Mouse (Mus musculus) hindlimb bud, embryonic 11.5 days (tissue): Measurements from ENCODE around the gene Kmt2c.
"Not testable (repeated sequence)": the region's sequence is repeated elsewhere in the genome, so short reads cannot be mapped to it uniquely, and the experiment has no call there.

Experiments
- DNase-seq: peaks from one replicate; pipeline ENCODE4 v3.0.0-alpha.2; 2012; ENCODE audit warnings: low read depth, low spot score; ENCODE audit errors: extremely low spot score

Gene Kmt2c

DNA sequence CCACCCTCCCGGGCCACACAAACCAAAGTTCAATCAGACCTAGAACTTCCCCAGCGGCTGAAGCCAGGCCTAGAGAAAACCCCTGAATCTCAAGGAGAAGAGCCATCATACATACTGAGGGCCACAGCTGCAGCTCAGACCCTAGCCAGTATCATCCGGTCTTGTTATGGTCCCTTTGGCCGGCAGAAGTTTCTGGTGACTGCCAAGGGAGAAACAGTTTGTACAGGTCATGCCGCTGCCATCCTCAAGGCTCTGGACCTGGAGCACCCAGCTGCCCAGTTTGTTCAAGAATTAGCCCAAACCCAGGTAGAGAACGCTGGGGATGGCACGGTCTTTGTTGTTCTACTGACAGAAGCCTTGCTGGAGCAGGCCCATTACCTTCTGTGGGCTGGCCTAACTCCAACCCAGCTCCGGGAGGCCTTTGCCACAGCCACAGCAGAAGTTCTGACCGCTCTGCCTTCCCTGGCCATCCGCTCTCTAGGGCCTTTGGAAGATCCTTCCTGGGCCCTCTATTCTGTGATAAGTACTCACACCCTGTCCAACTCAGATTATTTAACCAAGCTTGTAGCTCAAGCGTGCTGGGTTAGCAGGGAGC is 17.8 kb upstream of the Kmt2c start:
- no peak for DNase-seq

DNA sequence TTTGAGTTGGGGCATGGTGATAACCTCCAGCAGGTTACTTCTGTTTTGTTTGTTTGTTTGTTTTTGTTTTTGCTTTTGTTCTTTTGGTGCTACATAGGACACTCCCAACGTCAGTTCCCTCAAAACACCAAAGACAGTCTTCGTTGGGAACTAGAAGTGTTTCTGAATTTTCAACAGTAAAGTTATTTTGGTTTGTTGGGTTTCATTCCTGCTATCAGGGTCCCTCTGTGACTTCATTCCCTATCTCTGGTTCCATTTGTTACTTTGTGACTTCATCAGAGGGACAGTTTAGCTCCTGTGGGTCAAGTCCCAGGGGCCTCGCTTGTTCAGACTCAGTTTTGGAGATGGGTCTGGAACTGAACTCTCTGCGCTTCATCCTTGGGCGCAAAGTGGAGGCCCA is 17.2 kb upstream of the Kmt2c start, which contains the start of gene Cct8l1:
Cct8l1 (plus strand) TSS at position 301 of the 400 bp plus-strand sequence.
- no peak for DNase-seq

DNA sequence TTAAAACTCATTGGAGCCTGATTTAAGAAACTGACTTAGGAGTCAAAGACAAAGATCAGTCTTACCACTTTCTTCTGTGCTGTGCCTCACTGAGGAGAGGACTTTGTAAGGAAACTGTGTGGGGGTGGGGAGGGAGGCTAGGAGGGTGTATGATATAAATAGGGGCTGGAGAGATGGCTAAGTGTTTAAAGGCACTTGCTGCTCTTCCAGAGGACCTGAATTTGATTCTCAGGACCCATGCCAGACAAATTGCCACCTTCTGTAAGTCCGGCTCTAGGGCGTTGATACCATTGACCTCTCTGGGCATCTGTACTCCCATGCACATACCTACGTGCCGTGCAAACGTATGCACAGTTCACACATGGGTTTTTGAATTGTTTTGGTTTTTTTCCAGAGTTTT is 7.5 kb upstream of the Kmt2c start:
- no peak for DNase-seq

DNA sequence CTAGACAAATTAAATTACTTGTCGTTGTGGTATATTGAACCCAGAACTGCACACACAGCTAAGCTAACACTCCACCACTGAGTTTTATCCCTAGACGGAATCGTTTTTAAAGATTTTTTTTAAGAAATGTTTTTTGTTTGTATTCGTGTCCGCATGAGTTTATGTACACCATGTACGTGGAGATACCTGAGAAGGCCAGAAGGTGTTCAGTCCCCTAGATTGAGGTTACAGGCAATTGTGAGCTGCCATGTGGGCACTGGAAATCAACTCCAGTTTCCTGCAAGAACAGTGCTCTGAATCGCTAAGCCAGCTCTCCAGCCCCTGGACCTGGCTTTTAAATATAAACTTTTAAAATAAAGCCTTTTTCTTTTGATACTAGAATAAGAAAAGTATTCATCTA is 2.1 kb upstream of the Kmt2c start:
- DNase-seq: no peak

DNA sequence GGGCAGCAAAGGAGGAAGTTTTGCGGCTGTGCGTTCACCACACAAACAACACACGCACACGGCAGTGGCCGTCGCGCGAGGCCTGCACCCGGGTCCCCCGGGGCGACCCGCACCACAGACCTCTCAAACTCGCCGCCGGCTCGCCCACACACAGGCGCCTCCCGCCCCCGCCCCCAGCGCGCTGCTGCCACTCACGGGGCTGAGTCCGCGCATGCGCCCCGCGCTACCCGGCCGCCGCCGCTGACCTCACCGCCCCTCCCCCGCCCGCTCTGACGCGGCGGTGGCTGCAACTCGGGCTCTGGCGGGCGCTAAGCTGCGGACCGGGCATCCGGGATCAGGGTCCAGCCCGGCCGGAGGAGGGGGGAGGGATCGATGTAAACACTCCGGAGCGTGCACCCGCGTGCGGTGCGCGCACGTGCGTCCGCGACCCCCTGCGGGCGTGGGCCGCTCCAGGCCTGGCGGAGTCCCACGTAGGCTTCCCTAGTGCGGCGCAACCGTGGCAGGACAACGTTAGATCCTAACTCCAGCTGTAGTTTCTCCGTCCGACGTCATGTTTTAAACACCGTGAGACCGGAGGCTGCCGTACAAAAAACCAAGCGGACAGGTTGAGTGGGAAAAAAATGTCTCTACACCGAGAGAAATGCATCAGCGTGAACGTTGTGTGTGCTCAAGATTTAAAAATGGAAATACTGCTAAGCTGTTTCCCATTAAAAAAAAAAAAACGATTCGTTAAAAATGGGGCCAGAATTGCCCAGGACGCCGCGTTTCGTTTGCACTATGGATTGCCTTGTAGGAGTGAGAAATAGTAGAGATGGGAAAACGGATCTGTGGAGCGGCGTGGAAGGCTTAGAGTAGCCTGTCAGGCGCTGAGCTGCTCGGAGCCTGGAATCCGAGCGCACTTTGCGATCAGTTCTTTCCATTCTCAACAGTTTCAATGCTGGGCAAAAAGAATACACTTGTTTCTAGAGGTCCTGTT is 1.1 kb upstream of the Kmt2c start:
- no peak for DNase-seq

DNA sequence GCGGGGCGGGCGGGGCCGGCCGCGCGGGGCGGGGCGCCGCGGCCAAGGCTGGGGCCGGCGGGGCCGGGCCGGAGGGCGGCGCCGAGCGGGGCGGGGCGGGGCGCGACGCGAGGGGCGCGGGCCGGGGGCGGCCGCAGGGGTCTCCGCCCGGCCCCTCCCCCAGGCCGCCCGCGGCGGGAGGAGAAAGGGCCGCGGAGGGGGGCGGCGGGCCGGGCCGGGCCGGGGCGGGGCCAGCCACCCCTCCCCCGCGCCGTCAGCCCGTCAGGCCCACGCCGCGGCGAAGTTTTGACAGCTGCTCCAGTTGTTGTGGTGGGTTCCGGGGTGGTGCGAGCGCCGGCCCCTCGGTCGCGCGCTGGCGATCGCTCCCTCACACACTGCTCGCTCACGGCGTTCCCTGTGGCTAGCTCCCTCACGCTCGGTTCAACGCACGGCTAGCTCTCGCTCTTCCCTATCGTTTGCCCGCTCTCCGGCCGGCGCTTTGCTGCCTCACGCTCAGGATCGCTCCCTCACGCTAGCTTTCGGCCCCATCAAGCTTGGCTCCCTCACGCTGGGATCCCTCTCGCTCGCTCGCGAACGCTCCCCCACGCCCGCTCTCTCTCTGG is 339 bp upstream of the Kmt2c start:
- DNase-seq: no peak

DNA sequence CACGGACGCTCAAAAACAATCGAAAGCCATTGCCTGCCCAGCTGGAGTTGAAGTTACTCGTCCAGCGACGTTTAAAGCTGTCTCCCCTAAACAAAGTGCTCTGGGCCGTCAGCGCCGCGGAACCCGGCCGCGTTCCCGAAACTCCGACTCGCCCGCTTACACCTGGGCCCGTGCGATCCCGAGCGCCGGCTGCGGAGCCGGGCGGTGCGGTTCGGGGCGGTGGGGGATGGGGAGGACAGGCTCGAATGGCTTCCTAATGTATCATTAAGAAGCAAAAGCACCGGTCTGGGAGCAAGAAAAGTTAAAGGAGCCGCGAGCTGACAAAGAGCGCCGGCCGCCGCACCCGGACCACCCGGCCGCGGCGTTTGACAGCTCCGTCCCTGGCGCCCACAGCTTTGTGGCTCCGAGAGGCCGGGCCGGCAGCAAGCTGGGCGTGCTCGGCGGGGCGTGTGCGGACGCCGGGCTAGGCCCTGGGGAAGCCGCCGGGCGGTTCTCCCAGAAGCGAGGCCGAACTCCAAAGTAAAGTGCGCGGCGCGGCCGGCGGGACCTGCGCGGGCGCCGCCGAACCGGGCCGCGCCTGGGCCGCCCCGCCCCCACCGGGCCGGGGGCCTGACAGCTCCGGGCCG is 750 bp downstream of the Kmt2c start:
- DNase-seq: no peak

DNA sequence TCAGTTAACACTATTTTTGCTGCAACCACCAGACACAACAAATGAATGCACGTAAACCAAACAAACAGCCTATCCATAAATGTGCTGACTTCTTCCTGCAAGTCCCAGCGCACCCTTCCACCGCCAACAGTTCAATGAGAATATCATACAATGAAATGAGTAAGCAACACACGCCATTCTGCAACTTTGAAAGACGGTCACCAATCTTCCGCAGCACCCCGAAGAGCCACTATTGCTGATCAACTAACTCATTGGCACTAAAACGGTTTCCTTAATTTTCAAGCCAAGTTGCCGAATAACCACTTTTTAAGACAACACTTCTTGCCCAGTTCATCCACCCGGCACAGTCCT is 1.2 kb downstream of the Kmt2c start:
- no peak for DNase-seq

DNA sequence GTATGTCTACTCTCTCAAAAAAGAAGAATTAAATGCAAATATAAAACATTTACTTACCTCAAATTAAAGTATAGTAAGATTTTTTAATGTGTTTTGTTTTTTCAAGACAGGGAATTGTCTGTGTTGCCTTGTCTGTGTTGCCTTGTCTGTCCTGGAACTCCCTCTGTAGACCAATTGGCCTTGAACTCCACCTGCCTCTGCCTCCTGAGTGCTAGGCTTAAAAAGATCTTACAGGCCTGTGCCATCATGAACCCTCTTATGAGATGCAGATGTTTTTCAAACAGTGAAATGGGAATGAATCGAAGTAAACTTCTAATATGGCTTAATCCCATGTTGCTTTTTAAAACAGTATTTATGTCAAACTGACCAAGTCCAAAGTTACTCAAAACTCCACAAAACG is 1.9 kb downstream of the Kmt2c start:
- no peak for DNase-seq

DNA sequence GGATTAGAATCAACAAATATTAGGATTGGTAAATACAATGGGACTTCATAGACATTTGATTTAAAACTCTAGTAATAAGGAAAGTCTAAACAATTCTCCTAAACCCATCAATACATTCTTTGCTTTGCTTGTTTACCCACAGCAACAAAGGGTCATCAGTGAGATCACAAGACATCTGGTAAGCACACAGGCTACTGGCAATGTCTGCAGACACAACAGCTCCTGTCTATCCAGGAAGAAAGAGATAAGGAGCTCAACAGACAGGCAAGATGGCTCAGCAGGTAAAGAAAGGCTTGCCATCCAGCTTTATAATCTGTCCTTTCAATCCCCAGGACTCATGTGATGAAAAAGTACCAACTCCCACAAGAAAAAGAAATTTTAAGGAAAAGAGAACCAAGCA is 19.7 kb downstream of the Kmt2c start:
- no peak for DNase-seq

DNA sequence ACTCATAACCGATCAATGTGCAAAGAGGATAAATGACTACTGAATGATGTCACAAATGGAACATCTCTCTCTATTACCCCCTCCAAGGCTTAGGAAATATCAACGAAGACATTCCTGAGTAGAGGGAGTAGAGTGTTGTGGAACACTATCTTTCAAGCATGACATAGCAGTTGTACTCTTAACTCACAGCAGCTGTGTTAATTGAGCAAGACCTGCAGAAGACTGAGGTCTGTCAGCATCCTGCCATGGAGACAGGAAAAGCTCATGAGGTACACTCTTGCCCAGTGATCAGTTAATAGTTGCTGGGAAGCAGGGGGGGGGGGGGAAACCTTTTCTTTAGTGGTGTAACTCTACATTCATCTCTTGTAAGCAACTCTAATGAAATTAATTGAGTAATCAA is 22.8 kb downstream of the Kmt2c start:
- DNase-seq: no peak

DNA sequence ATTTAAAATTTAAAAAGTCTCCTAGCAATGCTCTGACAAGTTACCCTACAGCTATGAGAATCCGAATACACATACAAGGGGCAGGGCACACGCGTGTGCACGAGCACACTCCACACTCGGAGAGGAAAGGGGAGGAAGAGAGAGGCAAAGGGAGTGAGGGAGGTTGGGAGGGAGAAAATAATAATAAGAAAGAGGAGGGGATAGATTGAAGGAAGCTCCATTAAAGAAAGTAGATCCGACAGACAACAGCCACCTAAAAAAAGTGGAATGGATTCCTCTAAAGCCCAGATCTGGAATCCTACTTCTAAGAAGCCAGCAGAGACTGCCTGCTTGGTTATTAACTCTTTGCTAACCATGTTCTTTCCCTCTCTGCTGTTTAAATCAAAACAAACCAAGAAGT is 26.5 kb downstream of the Kmt2c start:
- peak; percentile 16 for DNase-seq

DNA sequence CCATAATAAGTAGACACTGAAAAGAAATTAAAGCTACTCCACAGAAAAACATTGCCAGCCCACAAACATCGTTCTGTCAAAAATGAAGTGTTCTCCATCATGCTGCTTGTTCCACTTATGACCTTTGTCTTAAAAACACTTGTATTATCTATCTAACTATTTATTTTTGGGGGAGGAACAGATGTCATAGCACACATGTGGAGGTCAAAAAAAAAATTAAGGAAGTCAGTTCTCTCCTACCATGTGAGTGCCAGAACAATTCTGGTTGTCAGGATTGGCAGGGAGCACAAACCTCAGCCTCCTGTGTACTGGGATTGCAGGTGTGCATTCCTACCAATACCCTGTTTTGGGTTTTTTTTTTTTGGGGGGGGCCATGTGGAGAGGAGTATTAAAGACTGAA is 36.6 kb downstream of the Kmt2c start:
- DNase-seq: no peak

DNA sequence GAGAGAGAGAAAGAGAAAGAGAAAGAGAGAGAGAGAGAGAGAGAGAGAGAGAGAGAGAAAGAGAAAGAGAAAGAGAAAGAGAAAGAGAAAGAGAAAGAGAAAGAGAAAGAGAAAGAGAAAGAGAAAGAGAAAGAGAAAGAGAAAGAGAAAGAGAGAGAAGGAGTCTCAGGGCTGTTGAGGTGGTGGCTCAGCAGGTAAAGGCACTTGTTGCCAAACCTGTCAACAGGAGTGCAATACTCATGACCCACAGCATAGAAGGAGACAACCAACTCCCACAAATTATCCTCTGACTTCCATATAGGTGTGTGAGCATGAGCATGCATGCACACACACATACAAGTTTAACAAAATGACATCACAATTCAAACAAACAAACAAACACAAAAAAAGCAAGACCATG is 43.2 kb downstream of the Kmt2c start:
- DNase-seq: not testable (repeated sequence)

DNA sequence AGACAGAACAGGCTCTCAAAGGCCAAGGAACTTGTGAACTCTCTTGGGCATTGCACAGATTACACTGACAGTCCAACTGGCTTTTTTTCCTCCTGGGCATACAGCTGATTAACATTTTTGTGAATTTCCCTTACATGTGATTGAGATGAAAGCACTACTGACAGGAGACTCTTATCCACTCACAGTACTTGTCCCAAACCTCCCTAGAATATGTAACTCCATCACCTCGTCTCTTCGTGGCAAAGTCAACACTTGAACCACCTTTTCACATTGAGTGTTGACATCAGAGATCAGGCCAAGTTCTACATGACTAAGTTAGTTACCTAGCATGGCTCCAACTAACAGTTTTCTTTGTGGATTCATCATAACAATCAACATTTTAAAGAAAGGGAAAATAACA is 45.9 kb downstream of the Kmt2c start:
- DNase-seq: no peak

DNA sequence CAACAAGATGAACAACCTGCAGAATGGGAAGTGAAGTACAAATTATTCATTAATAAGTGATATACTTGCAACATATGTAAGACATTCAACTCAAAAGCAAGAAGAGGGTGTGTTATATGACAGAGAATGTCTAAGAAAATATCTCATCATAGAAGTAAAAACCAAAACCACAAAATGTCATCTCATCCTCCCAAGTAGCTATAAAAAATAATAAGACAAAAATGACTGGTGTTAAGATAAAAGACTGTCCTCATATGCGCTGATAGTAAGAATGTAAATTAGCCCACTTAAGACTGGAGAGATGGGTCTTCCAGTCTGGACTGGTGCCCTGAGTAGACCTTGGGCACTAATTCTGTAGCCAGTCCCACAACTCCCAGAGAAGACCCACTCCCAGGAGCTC is 61.1 kb downstream of the Kmt2c start:
- DNase-seq: no peak

DNA sequence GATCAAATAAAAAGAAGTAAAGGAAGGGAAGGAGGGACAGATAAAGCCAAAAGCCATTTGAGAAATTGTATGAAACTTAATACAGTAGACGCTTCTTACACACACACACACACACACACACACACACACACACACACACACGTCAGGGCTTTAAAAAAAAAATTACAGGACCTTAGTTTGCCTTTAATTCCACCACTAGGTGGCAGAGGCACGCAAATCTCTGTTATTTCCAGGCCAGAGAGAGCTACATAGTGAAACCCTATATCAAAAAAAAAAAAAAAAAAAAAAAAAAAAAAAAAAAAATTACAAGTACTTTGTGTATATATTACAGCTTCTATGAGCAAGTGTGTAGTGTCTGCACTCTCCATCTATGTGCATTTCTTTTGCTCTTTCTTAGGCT is 62.5 kb downstream of the Kmt2c start:
- peak; percentile 0 for DNase-seq

DNA sequence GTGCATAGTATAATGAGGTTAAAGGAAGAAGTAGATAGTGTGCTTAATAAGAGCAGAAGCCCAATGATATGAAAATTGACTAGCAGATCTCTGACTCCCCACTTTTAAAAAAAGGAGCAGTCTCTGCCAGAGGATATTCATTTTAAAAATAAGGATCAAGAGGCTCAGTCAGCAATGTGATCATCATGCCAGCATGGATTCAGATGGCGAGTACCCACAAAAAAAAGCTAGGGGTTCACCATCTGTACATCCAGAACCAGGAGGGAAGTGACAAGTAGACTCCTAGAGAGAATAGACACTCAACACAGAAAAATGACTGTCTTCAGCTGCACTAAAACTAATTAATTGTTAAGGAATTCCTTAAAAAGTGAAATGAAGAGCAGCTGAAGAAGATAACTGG is 76.0 kb downstream of the Kmt2c start:
- no peak for DNase-seq

DNA sequence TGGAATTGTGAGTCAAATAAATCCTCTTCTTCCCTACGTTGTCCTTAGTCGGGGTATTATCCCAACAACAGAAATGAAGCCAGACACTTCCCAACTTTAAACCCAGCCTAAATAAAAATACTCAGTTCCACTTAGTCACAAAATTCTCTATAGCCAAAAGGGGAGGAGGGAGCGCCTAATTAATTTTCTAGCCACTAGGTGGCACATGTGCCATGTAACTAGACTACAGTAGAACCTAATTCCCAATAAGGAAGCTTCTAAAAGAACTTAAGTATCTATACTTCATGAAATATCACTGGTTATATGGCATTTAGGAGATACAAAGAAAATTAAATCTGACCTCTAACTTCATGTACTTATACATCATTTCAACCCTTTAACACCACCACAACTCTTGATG is 78.0 kb downstream of the Kmt2c start:
- peak; percentile 18 for DNase-seq

DNA sequence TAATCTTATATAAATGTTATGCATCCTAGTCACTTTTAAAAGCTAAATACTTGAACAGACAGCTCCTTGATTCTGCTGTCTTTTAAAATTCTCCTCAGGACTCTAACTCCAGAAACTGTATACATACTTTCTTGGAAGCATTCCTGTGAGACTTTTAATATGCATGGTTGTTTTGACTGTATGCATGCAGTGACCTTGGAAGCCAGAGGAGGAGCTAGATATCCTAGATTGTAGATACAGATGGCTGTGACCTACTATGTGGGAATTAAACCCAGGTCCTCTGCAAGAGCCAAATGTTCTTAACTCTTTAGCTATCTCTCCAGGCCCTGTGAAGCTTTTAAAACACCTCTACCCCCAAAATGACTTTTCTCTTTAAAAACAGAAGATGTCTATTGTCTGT is 83.2 kb downstream of the Kmt2c start:
- no peak for DNase-seq

DNA sequence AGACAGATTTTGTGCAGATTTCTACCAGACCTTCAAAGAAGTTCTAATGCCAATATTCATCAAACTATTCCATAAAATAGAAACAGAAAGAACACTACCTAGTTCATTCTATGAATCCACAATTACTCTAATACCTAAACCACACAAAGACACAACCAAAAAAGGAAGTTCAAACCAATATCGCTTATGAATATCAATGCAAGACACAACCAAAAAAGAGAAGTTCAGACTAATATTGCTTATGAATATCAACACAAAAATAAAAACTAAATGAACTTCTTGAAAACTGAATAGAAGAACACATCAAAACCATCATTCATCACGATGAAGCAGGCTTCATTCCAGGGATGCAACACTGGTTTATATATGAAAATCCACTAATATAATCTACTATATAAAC is 101.9 kb downstream of the Kmt2c start:
- no peak for DNase-seq

DNA sequence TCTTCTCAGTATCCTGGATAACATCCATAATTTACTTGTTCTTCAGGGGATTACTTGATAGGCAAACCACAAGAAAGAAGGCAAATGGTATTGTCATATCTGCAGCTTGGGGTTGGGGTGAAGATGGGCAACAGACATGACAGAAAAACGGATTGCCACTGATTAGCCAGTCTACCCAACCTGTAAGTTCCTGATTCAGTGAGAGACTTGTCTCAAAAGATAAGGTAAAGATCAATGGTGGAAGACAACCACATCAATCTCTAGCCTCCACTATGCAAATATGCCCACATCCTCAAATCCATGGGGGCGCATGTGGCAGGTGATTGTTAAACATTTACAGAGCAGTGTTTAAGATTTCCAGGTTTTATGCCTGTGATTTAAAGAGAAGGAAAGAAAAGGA is 105.9 kb downstream of the Kmt2c start:
- no peak for DNase-seq
